Mouse (Mus musculus): ENCODE data around the gene Syce3. TPM values are rescaled to one million over a fixed set of nuclear protein-coding genes. Genes with fewer than 3 reads are reported as not detected.

Syce3 gene
- polyA plus RNA-seq, 1 experiment from 2014 or later, result not detected

DNA sequence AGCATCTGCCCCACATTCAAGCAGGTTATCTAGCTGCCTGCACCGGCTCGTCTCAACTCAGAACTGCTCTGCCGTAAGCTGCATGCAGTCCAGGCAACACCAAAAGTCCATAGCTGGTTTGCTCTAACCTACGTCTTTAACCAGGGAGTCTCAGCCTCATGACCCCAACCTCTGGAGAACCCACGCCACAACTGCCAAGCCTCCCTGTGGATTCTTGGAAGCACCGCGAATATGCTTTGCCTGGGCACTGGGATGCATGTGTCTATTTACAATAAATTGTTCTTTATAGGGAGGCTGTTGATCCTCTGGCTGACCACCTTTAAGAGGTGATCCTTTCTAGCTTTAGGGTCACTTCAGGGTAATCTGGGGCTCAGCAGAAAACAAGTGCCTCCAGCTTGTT is 37.8 kb downstream of the Syce3 start:
- no peaks in the 10 kb centered on the region for H3K9me3 ChIP-seq (replicated peaks)
- peak overlapping the region; percentile 82 for H3K4me3 ChIP-seq (replicated peaks)
- WGBS (ENCODE audit: insufficient replicate concordance), result 82% methylated on average over 7 of the region's 7 CpGs
- ATAC-seq (ENCODE audit: insufficient read depth), result no peak
- H3K4me1 ChIP-seq (replicated peaks), result peaks cover 47% of the 10 kb centered on the region
- peaks cover 54% of the 10 kb centered on the region for H3K36me3 ChIP-seq (replicated peaks)
- H3K9ac ChIP-seq, result peak overlapping the region; percentile 78; the same call in 1 of the 2 replicates
- H3K4me2 ChIP-seq, result peak overlapping the region; percentile 99
- peaks cover 15% of the 10 kb centered on the region for H3K27me3 ChIP-seq
- peak overlapping the region; percentile 89 for H3K27ac ChIP-seq (replicated peaks)

DNA sequence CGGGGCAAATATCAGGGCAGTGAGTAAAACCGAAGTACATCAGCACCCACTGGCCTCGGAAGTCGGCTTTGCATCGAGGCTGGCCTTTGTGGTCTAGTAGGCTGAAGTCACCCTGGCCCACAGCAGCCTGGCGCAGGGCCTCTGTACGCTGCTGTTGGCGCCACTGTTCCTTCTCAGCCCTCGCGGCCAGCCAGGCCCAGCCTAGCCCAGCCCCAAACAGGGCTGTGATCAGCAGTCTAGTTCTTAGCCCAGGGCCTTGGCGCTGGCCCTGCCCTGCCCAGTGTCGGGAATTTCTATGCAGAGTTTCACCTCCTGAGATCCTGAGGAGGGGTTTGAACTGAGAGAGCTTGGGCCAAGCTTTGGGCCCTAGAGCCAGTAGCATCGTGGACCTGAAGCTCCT is 38.2 kb downstream of the Syce3 start:
- no peak overlapping the region for H3K4me3 ChIP-seq (replicated peaks)
- 0 out of 2 replicates have a peak overlapping the region, but pooled peaks have one; percentile 99 for H3K4me2 ChIP-seq
- H3K9ac ChIP-seq, result no peak overlapping the region
- peaks cover 59% of the 10 kb centered on the region for H3K36me3 ChIP-seq (replicated peaks)
- H3K9me3 ChIP-seq (replicated peaks), result no peaks in the 10 kb centered on the region
- H3K4me1 ChIP-seq (replicated peaks), result peaks cover 46% of the 10 kb centered on the region
- H3K27ac ChIP-seq (replicated peaks), result no peak overlapping the region
- ATAC-seq (ENCODE audit: insufficient read depth), result no peak
- 81% methylated on average over 13 of the region's 13 CpGs for WGBS (ENCODE audit: insufficient replicate concordance)
- H3K27me3 ChIP-seq, result peaks cover 10% of the 10 kb centered on the region

DNA sequence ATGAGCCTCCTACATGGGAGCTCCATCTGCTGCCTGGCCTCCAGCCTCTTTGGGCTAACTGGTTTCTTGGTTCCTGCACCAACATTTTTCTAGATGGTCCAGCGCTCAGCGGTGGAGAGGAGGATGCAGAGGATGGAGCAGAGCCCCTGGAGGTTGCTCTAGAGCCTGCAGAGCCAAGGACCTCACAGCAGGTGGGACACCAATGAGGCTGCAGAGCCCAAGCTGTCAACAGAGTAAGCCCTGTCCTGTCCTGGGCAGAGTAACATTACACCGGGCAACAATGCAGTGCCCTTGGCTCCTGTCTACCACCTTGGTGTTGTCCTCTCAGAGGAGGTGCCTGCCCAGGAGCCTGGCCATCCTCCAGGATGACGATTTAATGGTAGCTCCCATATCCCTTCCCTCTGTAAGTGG is 45.2 kb downstream of the Syce3 start:
- Histone ChIP-seq H3K9ac (no peak overlapping the region), H3K27ac (replicated peaks) (no peak overlapping the region), H3K9me3 (replicated peaks) (no peaks in the 10 kb centered on the region), H3K27me3 (no peaks in the 10 kb centered on the region), H3K4me1 (replicated peaks) (peaks cover 2% of the 10 kb centered on the region), H3K36me3 (replicated peaks) (peaks cover 100% of the 10 kb centered on the region), H3K4me2 (no peak overlapping the region), H3K4me3 (replicated peaks) (no peak overlapping the region)
- 89% methylated on average over 4 of the region's 4 CpGs for WGBS (ENCODE audit: insufficient replicate concordance)
- no peak for ATAC-seq (ENCODE audit: insufficient read depth)

DNA sequence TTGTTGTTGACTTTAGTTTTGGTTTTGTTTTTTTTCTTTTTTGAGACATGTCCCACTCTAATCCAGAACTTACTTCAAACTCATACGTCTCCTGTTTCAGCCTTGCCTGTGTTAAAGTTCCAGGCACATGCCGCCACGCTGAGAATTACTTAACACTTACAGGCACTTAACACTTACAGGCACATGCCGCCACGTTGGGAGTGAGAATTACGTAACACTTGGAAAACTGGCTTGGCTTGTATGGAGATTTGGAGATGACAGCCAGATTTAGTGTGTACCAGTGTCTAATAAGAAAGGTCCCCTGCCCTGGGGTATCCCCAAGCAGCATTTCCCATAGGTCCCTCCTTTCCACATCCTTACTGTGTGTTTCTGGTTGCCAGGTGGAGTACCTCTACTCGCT is 47.3 kb downstream of the Syce3 start:
- Histone ChIP-seq H3K27me3 (no peaks in the 10 kb centered on the region), H3K27ac (replicated peaks) (no peak overlapping the region), H3K4me1 (replicated peaks) (peaks cover 12% of the 10 kb centered on the region), H3K9ac (no peak overlapping the region), H3K9me3 (replicated peaks) (no peaks in the 10 kb centered on the region), H3K4me2 (no peak overlapping the region), H3K4me3 (replicated peaks) (no peak overlapping the region), H3K36me3 (replicated peaks) (peaks cover 98% of the 10 kb centered on the region)
- no peak for ATAC-seq (ENCODE audit: insufficient read depth)
- 91% methylated on average over 7 of the region's 7 CpGs for WGBS (ENCODE audit: insufficient replicate concordance)

DNA sequence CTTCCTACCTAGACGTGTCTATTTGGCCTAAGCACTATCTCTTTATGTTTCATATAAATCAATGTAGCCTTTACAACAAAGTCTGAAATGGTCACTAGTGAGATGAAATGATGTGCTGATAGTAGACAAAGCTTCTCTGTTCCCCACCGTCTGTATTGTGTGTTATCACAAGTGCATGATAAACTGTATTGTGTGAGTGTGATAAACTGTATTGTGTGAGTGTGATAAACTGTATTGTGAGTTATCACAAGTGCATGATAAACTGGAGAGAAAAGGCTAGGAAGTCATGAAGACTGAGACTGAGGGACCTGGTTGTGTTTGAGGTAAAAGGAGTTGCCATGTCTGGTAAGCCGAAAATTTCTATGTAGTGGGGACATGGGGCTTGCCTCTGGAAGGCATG is 51.5 kb downstream of the Syce3 start:
- Histone ChIP-seq H3K36me3 (replicated peaks) (peaks cover 70% of the 10 kb centered on the region), H3K4me2 (peak overlapping the region; percentile 83), H3K9me3 (replicated peaks) (no peaks in the 10 kb centered on the region), H3K4me1 (replicated peaks) (peaks cover 40% of the 10 kb centered on the region), H3K4me3 (replicated peaks) (no peak overlapping the region), H3K9ac (peak overlapping the region; percentile 29; the same call in 1 of the 2 replicates), H3K27ac (replicated peaks) (no peak overlapping the region), H3K27me3 (no peaks in the 10 kb centered on the region)
- 35% methylated on average over 3 of the region's 3 CpGs for WGBS (ENCODE audit: insufficient replicate concordance)
- ATAC-seq (ENCODE audit: insufficient read depth), result no peak

DNA sequence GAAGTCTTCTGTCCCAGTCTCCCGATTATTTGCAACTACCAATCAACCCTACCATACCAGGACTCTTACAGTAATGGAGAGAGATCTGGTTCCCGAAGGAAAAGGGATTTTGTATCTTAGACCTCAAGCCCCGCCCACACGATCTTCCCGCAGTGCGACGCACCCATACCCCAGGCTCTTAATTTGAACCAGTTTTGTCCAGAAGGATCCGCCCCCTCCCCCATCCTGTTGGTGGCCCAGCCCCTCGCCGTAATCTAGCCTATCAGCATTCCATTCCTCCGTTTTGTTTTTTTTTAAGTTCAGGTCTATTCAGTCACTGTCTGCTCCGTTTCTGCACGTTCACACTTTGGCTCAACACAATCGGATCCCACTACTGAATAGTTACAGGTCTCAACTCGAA is 53.9 kb downstream of the Syce3 start:
- H3K27ac ChIP-seq (replicated peaks), result peak overlapping the region; percentile 87
- H3K4me2 ChIP-seq, result peak overlapping the region; percentile 83
- peak overlapping the region; percentile 91 for H3K9ac ChIP-seq
- H3K36me3 ChIP-seq (replicated peaks), result peaks cover 70% of the 10 kb centered on the region
- H3K4me3 ChIP-seq (replicated peaks), result peak overlapping the region; percentile 92
- under 1% methylated on average over 15 of the region's 15 CpGs for WGBS (ENCODE audit: insufficient replicate concordance)
- H3K27me3 ChIP-seq, result no peaks in the 10 kb centered on the region
- H3K4me1 ChIP-seq (replicated peaks), result peaks cover 43% of the 10 kb centered on the region
- H3K9me3 ChIP-seq (replicated peaks), result no peaks in the 10 kb centered on the region
- peak; percentile 57 for ATAC-seq (ENCODE audit: insufficient read depth)

DNA sequence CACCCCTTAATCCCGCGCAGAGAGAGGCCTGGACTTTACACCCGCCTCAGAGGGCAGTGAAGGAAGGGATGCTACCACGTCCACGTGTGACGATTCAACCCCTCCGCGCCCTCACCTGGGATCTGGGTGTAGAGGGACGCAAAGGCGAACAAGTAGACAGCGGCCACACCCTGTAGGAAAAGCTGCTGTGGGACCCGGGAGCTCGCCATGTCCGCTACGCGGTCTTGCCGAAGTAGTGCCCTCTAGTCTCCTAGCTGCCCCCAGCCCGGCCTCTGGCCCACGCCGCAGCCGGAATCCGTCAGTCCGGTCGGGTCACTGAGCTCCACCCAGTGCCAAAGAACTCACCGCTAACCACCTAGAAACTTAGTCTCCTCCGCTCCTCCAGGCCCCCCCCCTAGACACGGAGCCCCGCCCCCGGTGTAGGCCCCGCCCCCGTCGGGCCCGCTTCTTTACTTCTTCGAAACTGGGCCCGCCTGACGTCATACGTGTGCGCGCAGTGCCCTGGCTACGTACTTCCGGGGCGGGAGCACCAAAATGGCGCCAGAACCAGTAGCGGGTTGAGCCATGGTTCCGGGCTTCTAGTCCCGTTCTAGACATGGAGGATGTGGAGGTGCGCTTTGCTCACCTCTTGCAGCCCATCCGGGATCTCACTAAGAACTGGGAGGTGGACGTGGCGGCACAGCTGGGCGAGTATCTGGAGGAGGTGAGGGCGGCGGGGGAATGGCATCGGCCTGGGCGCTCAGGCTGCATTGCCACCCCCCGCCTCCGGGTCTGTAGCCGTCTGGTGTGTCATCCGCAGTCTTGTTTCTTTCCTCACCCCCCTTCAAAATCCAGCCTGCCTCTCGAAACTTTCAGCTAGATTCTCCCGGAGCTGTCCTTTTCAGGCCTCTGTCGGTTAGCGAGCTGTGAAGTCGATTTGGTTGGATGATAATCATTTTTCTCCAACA is 54.8 kb downstream of the Syce3 start, which contains the start of the genes Lmf2 and Ncaph2:
Gene Lmf2, minus strand, starts transcription at position 419 of the 947 bp plus-strand sequence.
Gene Ncaph2, plus strand, starts transcription at position 479 of the 947 bp plus-strand sequence.
- Histone ChIP-seq H3K36me3 (replicated peaks) (peaks cover 70% of the 10 kb centered on the region), H3K9me3 (replicated peaks) (no peaks in the 10 kb centered on the region), H3K4me1 (replicated peaks) (peaks cover 43% of the 10 kb centered on the region), H3K27me3 (no peaks in the 10 kb centered on the region), H3K9ac (peak within 1 kb of the TSS; percentile 91), H3K4me3 (replicated peaks) (peak within 1 kb of the TSS; percentile 92), H3K4me2 (peak within 1 kb of the TSS; percentile 83), H3K27ac (replicated peaks) (peak within 1 kb of the TSS; percentile 87)
- peak; percentile 90 for ATAC-seq (ENCODE audit: insufficient read depth)
- under 1% methylated on average over 64 of the region's 64 CpGs for WGBS (ENCODE audit: insufficient replicate concordance)

DNA sequence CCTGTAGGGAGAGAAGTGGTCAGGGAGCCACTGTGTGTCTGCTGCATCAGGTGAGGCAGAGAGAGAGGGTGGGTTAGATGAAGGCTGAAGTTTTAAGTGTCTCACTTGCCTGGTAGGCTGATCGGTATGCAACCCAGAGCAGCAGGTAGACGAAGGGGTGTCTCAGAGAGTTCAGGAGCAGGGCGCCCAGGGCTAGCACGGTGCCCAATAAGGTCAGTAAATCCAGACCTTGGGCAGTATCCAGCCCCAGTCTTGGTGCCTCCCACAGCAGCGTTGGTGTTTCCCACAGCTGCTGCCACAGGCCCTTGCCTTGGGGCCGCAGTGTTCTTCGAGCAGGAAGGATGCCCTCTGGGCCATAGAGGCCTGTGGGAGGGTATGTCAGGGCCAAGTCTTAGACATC is 55.8 kb downstream of the Syce3 start:
- peak overlapping the region; percentile 83 for H3K4me2 ChIP-seq
- H3K27me3 ChIP-seq, result no peaks in the 10 kb centered on the region
- H3K9me3 ChIP-seq (replicated peaks), result no peaks in the 10 kb centered on the region
- ATAC-seq (ENCODE audit: insufficient read depth), result no peak
- peaks cover 71% of the 10 kb centered on the region for H3K36me3 ChIP-seq (replicated peaks)
- peak overlapping the region; percentile 92 for H3K4me3 ChIP-seq (replicated peaks)
- peaks cover 43% of the 10 kb centered on the region for H3K4me1 ChIP-seq (replicated peaks)
- H3K9ac ChIP-seq, result peak overlapping the region; percentile 91
- H3K27ac ChIP-seq (replicated peaks), result peak overlapping the region; percentile 87
- 69% methylated on average over 7 of the region's 7 CpGs for WGBS (ENCODE audit: insufficient replicate concordance)

DNA sequence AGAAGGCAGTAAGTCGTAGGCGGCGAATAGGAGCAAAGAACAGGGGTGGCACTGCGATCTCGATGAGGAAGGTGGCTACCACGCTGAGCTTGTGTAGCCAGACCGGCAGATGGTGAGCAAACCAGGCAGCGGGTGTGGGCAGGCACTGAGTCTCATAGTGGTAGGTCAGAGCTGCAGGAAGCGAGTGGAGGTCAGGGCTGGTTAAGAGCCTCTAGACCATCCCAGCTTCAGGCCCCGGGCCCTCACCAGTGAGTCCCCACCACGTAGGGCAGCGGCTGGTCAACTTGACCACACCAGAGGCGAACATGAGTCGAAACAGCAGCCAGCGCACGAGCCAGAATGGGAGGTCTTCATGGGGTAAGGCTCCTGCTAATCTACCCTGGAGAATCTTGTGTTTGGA is 56.5 kb downstream of the Syce3 start:
- ATAC-seq (ENCODE audit: insufficient read depth), result no peak
- H3K4me2 ChIP-seq, result peak overlapping the region; percentile 83
- H3K9me3 ChIP-seq (replicated peaks), result no peaks in the 10 kb centered on the region
- peak overlapping the region; percentile 91; the same call in 1 of the 2 replicates for H3K9ac ChIP-seq
- 92% methylated on average over 16 of the region's 16 CpGs for WGBS (ENCODE audit: insufficient replicate concordance)
- peaks cover 65% of the 10 kb centered on the region for H3K36me3 ChIP-seq (replicated peaks)
- no peaks in the 10 kb centered on the region for H3K27me3 ChIP-seq
- peaks cover 39% of the 10 kb centered on the region for H3K4me1 ChIP-seq (replicated peaks)
- H3K27ac ChIP-seq (replicated peaks), result 0 out of 2 replicates have a peak overlapping the region, but pooled peaks have one; percentile 21
- peak overlapping the region; percentile 92 for H3K4me3 ChIP-seq (replicated peaks)

DNA sequence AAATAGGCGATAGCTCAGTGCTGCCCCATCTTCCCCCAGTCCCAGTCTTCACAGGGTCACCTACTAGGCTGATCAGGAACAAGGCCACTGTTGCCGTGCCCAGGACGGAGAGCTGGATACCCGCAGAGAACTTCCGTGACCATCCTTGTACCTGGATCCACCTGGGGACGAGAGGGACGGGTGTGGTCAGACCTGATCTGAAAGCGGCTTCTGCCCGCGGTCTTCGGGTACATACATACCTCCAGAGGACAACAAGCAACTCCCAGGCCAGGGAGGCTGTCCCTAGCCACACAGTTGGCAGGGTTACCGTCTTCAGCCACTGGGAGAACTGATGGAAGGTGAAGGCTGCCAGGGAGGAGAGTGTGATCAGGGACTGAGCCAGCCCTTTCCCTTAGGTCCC is 57.5 kb downstream of the Syce3 start:
- Histone ChIP-seq H3K4me1 (replicated peaks) (peaks cover 29% of the 10 kb centered on the region), H3K4me3 (replicated peaks) (no peak overlapping the region), H3K27me3 (no peaks in the 10 kb centered on the region), H3K9me3 (replicated peaks) (no peaks in the 10 kb centered on the region), H3K4me2 (no peak overlapping the region), H3K27ac (replicated peaks) (no peak overlapping the region), H3K36me3 (replicated peaks) (peaks cover 55% of the 10 kb centered on the region), H3K9ac (no peak overlapping the region)
- 92% methylated on average over 12 of the region's 12 CpGs for WGBS (ENCODE audit: insufficient replicate concordance)
- ATAC-seq (ENCODE audit: insufficient read depth), result no peak

DNA sequence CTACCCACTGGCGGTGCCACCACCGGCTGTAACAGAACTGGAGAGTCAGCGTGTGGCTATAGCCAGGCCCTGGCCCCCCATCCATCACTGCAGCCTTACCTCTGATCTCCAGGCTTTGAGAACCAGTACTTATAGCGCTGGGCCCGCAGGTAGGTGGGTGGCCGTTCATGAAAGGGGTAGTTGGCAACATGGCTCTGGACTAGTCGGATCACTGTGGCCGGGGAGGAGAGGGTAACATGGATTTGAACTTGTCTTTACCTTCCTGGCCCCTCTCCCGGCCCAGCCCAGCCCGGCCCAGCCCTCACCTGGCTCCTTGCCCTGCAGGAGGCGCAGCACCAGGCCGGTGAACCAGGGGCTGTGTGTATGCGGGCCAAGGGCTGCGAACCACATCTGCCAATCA is 58.2 kb downstream of the Syce3 start:
- Histone ChIP-seq H3K9ac (no peak overlapping the region), H3K36me3 (replicated peaks) (peaks cover 48% of the 10 kb centered on the region), H3K9me3 (replicated peaks) (no peaks in the 10 kb centered on the region), H3K4me2 (no peak overlapping the region), H3K27me3 (no peaks in the 10 kb centered on the region), H3K4me3 (replicated peaks) (no peak overlapping the region), H3K4me1 (replicated peaks) (peaks cover 22% of the 10 kb centered on the region), H3K27ac (replicated peaks) (no peak overlapping the region)
- no peak for ATAC-seq (ENCODE audit: insufficient read depth)
- 92% methylated on average over 14 of the region's 14 CpGs for WGBS (ENCODE audit: insufficient replicate concordance)
